Mouse (Mus musculus): ENCODE results near the gene Fbxo28. TPM values are rescaled to one million over a fixed set of nuclear protein-coding genes. Genes with fewer than 3 reads are reported as not detected.

Gene Fbxo28
- 10 to 100 TPM; 32.9 to 35.1 TPM for total RNA-seq (2021)
- long read RNA-seq, experiment 1, full-length matches to known transcripts: 9 of 11 reads
- long read RNA-seq, experiment 1, partial matches to known transcripts: 0 of 11 reads
- long read RNA-seq, experiment 1, other reads (novel, unspliced or antisense): 2 of 11 reads
- long read RNA-seq, experiment 2, full-length matches to known transcripts: 28 of 33 reads
- long read RNA-seq, experiment 2, partial matches to known transcripts: 0 of 33 reads
- long read RNA-seq, experiment 2, other reads (novel, unspliced or antisense): 5 of 33 reads

DNA sequence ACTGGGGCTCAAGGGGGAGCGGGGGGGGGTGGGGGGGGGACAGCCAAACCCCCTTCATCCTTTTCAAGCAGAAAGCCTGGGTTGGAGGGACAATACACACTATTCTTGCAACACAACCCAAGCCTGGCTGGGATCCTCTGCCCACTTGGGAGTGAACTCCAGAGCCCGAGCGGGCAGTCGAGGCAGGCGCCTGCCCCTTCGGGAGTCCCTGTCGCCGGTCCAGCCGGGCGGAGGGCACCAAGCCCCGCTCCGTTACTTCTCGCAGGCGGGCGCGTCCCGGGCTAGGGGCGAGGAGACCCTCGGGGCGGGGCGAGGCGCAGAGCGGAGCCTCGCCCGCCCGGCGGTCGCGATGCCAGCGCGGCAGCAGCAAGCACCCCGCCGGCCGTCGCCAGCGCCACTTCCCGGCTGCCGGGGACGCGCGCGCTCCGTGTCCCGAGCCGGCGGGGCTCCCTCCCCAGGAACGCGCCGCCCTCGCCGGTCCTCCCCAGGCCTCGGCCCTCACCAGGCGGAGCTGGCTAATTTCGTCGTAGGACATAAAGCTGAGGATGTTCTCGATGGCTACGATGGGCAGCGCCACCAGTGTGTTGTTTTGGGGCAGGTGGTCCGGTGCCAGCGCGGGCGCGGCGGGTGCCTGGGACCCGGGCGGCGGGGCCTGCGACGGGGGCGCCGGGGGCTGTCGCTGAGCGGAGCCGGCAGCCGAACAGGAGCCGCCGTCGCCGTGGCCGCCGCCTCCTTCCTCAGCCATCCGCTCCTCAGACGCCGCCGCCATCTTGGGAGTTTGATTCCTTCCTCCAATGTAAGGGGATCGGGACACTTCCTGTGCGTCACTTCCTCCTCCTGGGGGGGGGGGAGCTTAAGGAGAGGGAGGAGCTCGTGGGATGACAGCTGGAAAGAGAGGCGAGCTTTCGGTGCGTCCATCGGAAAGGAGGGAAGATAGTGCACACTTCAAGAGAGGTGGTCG is at the start of gene Fbxo28:
Fbxo28 (minus strand) TSS at position 809 of the 961 bp plus-strand sequence.
- peak; percentile 51 to 63 for DNase-seq (ENCODE audit: low spot score in 2 of 2)

DNA sequence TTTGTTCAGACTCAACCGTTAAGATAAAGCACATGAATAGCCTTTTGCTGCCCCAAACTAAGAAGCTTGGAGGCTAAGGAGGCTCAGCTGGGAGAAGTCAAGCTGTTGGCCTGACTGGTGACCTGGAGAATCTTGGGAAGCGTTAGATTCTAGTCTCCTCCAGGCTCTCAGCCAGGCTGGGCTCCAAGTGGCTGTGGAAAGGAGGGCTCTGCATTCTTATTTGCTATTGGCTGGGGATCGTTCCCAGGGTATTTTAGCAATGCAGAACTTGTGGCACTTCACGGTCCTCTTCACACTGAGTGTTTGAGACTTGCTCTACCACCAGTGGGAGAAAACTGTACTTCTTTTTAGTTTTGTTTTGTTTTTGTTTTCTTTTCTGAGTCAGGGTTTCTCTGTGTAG is 47.3 kb upstream of the Fbxo28 start:
- no peak for DNase-seq (ENCODE audit: low spot score in 2 of 2)

DNA sequence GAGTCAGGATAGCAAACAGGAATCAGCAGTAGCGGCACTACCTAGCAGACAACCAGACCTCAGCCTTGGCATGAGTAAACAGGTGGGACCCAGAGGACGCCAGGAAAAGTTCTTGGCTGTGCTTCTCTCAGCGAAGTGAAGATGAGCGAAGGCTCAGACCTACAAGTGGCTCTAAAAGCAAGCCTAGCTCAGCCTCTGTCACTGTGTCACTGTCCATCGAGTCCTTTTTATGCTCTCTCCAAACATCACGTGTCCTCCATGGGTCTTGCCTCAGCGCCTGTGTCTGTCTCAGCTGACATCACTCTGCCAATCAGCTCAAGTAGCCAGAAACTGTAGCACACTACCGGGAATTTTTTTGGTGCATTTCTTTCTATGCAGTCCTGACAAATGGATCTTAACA is 45.0 kb upstream of the Fbxo28 start:
- no peak for DNase-seq (ENCODE audit: low spot score in 2 of 2)

GRCm38 (mm10) chr1:182383096-182383495 is 41.7 kb upstream of the Fbxo28 start:
- DNase-seq (ENCODE audit: low spot score in 2 of 2): no peak

DNA sequence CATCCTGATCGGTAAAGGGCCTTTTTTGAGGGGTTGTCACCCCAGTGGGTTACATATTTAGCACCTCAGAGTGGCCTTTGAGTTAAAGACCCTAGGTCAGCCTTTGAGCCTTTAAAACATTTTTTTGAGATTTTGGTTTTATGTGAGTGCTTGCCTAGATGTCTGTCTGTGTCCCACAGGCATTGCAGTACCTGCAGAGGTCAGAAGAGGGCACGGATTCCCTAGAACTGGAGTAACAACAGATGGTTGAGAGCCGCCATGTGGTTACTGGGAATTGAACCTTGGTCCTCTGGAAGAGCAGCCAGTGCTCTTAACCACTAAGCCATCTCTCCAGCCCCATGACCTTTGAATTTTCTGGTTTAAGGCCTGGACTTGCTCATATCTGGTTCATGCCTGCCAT is 39.9 kb upstream of the Fbxo28 start:
- DNase-seq (ENCODE audit: low spot score in 2 of 2): no peak

- no peak for DNase-seq (ENCODE audit: low spot score in 2 of 2)
Observed at GRCm38 (mm10) chr1:182380683-182381082, 39.3 kb upstream of the Fbxo28 start.

GRCm38 (mm10) chr1:182378876-182379275 is 37.4 kb upstream of the Fbxo28 start:
- DNase-seq (ENCODE audit: low spot score in 2 of 2): no peak

GRCm38 (mm10) chr1:182378205-182378835 is 36.9 kb upstream of the Fbxo28 start:
- no peak for DNase-seq (ENCODE audit: low spot score in 2 of 2)

DNA sequence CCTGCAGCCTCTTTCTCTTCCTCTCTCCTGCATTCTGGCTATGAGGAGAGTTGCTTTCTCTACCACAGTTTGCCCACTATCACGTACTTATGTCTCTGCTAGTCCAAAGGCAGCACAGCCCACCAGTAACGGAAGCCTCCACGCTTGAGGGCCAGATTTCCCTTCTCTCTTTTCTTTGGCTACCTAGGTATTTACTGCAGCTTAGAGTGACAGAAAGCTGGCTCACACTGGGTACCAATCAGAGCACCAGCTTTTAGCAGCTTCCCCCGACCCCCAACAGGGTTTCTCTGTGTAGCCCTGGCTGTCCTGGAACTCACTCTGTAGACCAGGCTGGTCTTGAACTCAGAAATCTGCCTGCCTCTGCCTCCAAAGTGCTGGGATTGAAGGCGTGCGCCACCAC is 36.1 kb upstream of the Fbxo28 start:
- no peak for DNase-seq (ENCODE audit: low spot score in 2 of 2)

DNA sequence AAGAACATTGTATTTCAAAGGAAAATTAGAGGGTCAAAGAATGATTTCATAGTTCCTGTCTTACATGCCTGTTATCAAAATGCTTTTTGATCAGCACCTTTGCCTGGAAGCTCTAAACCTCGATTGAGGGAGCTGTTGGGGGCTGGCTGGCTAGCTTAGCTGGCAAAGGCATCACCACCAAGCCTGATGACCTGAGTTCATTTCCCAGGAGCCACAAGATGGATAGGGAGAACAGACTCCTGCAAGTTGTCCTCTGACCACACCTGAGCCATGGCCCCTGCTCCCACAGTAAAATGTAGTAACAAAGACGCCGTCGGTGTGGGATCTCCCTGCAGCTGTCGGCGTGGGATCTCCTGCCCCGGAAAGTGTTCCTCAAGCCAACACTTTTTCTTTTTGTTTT is 35.4 kb upstream of the Fbxo28 start:
- no peak for DNase-seq (ENCODE audit: low spot score in 2 of 2)

GRCm38 (mm10) chr1:182376221-182376620 is 34.8 kb upstream of the Fbxo28 start:
- DNase-seq (ENCODE audit: low spot score in 2 of 2): no peak

DNA sequence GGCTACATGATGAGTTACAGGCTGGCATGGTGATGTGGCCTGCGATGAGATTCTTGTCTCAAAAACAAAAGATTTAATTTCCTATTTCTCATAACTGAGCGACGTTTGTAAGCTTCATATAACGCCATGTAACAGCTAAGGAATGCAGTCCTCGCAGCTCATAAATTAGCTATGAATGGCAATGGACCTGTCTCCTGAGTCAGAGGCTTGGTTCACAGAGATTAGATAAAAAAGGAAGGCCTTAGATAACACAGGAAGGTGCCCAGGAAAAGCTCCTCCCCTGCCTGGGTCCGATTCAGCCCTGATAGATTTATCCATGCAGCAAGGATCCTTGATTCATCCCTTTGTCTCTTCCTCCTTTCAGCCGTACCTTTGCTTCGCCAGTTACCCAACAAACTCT is 30.5 kb upstream of the Fbxo28 start:
- DNase-seq (ENCODE audit: low spot score in 2 of 2): no peak

DNA sequence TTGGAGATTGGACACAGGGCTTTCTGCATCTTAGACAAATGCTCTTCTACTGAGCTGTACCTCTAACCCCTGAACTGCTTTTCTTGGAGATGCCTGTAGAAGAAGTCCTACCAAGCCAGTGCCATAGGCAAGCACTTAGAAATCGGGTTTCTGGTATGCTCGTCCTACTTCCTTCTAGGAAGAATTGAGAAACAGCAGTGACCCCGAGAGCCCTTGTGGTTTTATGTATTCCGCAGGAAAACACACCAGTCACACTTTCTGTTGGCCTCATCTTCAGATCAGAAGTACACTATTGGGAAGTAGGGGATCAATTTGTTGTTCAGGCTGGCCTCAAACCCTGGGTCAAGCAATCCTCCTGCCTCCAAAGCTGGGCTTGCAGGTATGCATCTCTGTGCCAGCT is 28.0 kb upstream of the Fbxo28 start:
- no peak for DNase-seq (ENCODE audit: low spot score in 2 of 2)

DNA sequence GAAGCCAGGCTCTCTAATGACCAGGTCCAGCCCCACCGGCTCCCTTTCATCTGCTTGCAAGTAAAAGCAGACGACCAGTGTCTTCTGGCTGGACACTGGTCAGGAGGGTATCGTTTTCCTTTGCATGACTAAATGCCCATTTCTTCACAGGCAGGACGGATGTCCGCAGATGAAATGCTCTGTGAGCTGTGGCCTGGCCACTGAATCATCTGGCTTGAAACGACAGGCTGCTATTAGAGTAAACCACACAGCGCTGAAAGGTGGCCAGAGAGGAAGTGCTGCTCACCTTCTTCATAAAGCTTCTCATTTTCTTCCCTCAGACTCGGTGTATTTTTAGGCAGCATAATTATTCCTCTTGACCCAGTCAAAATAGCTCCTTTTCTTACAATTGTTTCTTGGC is 27.4 kb upstream of the Fbxo28 start:
- no peak for DNase-seq (ENCODE audit: low spot score in 2 of 2)

- no peak for DNase-seq (ENCODE audit: low spot score in 2 of 2)
Observed at GRCm38 (mm10) chr1:182368309-182368708, 26.9 kb upstream of the Fbxo28 start.

DNA sequence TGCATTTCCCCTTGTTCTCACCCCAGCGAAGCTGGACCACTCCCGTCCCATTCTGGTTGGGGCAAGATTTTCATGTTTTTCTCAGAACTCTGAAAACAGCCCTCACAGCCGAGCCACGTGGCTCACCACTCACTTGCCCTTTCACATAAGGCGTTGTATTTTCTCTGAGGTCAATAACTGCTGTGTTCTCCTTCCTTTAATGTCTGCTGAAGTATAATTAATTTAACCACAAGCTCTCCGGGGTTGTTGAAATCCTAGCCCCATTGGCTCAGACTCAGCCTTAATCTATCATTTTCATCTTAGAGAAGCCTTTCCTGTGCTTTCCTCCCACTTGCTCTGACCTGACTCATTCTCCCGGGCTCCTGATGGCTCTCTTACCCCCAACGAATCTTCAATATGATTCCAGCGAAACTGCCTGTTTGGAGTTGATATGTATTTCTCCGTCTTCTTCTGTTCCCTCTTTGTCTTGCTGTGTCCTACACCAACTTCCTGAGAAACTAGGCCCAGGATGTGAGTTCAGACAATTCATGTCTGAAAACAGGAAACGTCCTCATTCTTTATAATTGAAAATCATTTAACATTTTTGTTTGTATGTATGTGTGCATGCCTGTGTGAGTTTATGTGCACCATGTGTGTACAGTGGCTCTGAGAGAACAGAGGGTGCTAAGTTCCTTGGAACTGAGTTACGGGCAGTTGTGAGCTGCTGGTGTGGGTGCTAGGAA is 22.4 kb upstream of the Fbxo28 start:
- no peak for DNase-seq (ENCODE audit: low spot score in 2 of 2)

GRCm38 (mm10) chr1:182362703-182363102 is 21.3 kb upstream of the Fbxo28 start:
- no peak for DNase-seq (ENCODE audit: low spot score in 2 of 2)

GRCm38 (mm10) chr1:182358133-182358532 is 16.7 kb upstream of the Fbxo28 start:
- DNase-seq (ENCODE audit: low spot score in 2 of 2): no peak

GRCm38 (mm10) chr1:182354504-182355147 is 13.2 kb upstream of the Fbxo28 start:
- DNase-seq (ENCODE audit: low spot score in 2 of 2): no peak

DNA sequence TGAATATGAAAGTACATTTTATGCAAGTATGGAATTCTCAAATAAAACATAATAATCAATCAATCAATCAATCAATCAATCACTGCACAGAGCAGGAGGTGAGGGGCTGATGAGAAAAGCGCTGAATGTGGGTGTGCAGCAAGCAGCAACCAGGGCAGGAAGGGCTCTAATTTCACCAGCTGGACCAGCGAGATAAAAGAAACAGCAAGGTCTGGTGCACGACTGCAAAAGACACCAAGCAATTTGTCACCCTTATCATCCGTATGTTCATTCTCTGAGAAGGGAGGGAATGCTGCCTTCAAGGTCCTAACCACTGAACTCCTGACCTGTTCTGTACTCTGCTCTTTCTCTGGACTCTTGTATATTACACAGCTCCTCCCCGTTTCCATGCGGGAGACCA is 8.1 kb upstream of the Fbxo28 start:
- DNase-seq (ENCODE audit: low spot score in 2 of 2): no peak

DNA sequence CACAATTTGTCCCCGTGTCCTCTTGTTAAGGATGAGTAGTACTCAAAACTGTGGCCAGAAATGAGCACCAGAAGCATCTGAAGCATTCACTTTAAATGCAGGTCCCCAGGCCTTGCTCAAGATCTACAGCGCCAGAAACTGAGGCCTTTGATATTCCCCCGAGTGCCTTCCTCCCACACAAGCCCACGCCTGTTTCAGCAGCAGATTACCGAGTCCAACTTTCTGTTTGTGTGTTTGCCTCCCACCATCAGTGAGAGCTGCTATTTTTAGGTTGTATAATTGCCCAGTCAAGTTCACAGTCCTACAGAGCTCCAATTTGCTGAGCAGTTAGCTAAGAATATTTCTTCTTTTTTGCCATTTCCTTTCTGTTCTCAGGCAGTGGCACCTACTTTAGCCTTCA is 5.1 kb upstream of the Fbxo28 start:
- no peak for DNase-seq (ENCODE audit: low spot score in 2 of 2)
